Mouse (Mus musculus) heart, embryonic 12.5 days (tissue): Measurements from ENCODE around the gene Mnt. TPM values are rescaled to one million over a fixed set of nuclear protein-coding genes. Genes with fewer than 3 reads are reported as not detected.

Experiments
- ATAC-seq: fragments of 200-750 bp; cut with Nextera tagmentation; 2 replicates; pipeline ENCODE4 v1.8.0; 2017; ENCODE audit warnings: moderate TSS enrichment, moderate library complexity; ENCODE audit not compliant: insufficient number of reproducible peaks, low FRiP score
- H3K27ac ChIP-seq: fragments of 300-500 bp; sonication (generic); 2 replicates; pipeline ENCODE4 v1.5.1; 2016; ENCODE audit warnings: mild to moderate bottlenecking, moderate library complexity; ENCODE audit not compliant: poor library complexity, severe bottlenecking
- H3K27me3 ChIP-seq: fragments of 300-500 bp; sonication (generic); replicated peaks from 2 replicates; pipeline ENCODE4 v1.6.1; 2016; ENCODE audit warnings: mild to moderate bottlenecking, moderate library complexity
- H3K36me3 ChIP-seq: fragments of 300-500 bp; sonication (generic); 2 replicates; pipeline ENCODE4 v1.6.1; 2016; ENCODE audit warnings: mild to moderate bottlenecking, moderate library complexity
- H3K4me1 ChIP-seq: fragments of 300-500 bp; sonication (generic); replicated peaks from 2 replicates; pipeline ENCODE4 v1.6.1; 2016; ENCODE audit warnings: mild to moderate bottlenecking
- H3K4me2 ChIP-seq: fragments of 300-500 bp; sonication (generic); 2 replicates; pipeline ENCODE4 v1.6.1; 2016; ENCODE audit warnings: mild to moderate bottlenecking, moderate library complexity
- H3K4me3 ChIP-seq: fragments of 300-500 bp; sonication (generic); 2 replicates; pipeline ENCODE4 v1.5.1; 2016; ENCODE audit warnings: mild to moderate bottlenecking
- H3K9ac ChIP-seq: fragments of 300-500 bp; sonication (generic); 2 replicates; pipeline ENCODE4 v1.6.1; 2016; ENCODE audit warnings: mild to moderate bottlenecking, moderate library complexity
- H3K9me3 ChIP-seq: fragments of 300-500 bp; sonication (generic); replicated peaks from 2 replicates; pipeline ENCODE4 v1.6.1; 2016; ENCODE audit warnings: mild to moderate bottlenecking, moderate library complexity
- WGBS: fragments of 180-500 bp; shearing (Covaris S2); methylation state at CpG from one replicate; pipeline ENCODE4 v1.1.7; 2016; 5-methylcytosine and 5-hydroxymethylcytosine counted together
- microRNA-seq: library from miRNA; unstranded; fragments of <30 nt; microRNA quantifications from one replicate; pipeline ENCODE4, GENCODE M21; 2017
- polyA plus RNA-seq: library from polyadenylated mRNA; unstranded; fragments of >200 nt; fragmentation: Nextera tagmentation; extraction: Ambion mirVana; gene quantifications from 2 replicates; pipeline ENCODE4 v1.2.1, GENCODE M21; 2016

The Mnt gene
- polyA plus RNA-seq, 1 experiment from 2014 or later: 4.8 TPM

DNA sequence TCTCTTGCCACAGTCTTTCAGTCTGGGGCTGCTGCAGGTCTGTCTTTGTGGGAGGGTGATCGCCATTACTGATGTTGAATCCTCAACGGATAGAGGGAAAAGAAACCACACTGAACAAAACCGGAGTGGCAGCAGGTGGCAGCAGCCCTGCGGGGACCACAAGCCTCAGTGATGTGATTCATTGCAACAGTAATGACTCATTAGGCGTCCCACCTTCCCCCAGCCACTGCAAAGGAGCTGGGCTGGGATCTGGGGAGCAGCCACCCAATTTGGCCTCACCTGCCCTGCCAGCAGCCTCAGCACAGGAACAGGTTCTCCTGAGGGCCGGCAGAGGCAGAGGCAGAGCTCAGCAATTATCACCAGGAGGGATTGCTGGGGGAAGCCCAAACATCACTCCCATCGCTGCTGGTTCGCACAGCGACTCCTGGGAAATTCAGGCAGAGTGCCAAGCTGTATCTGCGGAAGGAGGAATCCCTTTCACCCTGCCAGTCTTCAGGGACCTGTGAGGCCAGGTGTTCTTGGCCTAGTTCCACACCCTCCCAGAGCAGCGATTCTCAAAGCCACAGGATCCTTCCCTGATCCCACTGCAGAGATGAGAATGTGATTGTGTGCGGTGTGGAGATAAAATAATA lies 40.4 kb downstream of the Mnt start:
- no peak overlapping the region; the same call in 1 of the 2 replicates for H3K4me2 ChIP-seq
- no peak overlapping the region for H3K4me3 ChIP-seq
- peaks cover 33% of the 10 kb centered on the region for H3K4me1 ChIP-seq
- no peaks in the 10 kb centered on the region for H3K27me3 ChIP-seq
- WGBS: 31% methylated on average over 12 of the region's 12 CpGs
- no peak for ATAC-seq
- H3K36me3 ChIP-seq: peaks cover 11% of the 10 kb centered on the region; the same call in 1 of the 2 replicates
- peak overlapping the region; percentile 31; the same call in 1 of the 2 replicates for H3K27ac ChIP-seq
- H3K9ac ChIP-seq: peak overlapping the region; percentile 32; the same call in 1 of the 2 replicates
- H3K9me3 ChIP-seq: no peaks in the 10 kb centered on the region

DNA sequence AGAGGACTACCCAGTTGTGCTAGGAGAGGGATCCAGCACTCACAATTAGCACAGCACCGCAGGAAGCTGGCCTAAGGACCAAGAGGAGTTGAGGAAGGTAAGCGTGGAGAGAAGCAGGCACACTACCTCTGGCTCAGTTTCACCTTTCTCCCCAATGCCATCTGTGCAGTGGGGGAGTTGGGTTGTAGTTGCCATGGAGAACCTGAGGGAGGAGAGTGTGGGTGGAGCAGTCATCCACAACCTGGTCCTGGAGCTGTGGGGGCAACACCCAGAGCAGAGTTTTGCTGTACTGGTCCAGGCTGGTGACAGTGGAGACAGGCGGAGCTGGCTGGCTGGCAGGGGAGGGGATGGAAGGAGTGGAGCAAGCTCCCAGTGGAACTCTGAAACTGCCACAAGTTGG lies 43.9 kb downstream of the Mnt start:
- WGBS: 65% methylated on average over 3 of the region's 3 CpGs
- no peak overlapping the region for H3K4me3 ChIP-seq
- no peak overlapping the region for H3K9ac ChIP-seq
- H3K27me3 ChIP-seq: no peaks in the 10 kb centered on the region
- H3K4me1 ChIP-seq: peaks cover 42% of the 10 kb centered on the region
- no peak for ATAC-seq
- H3K4me2 ChIP-seq: no peak overlapping the region
- no peaks in the 10 kb centered on the region for H3K9me3 ChIP-seq
- H3K36me3 ChIP-seq: no peaks in the 10 kb centered on the region
- no peak overlapping the region for H3K27ac ChIP-seq

DNA sequence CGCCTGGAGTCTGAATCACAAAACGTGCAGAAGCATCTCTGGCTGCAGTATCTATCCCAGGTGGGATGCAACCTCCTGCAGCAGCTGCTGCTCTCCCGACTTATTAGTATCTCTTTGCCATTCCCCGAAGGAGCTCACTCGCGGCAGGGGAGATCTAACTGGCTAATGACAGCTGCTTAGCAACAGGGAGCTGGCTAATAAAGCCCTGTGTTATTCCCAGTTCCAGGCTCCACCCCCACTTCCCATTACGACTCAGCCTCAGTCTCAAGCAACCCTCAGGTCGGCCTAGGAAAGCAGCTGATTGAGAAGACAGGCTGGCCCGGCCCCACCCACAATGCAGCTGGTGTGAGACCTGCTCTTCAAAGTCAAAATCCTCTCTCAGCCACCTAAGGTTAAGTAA lies 46.1 kb downstream of the Mnt start:
- WGBS: 5% methylated on average over 9 of the region's 9 CpGs
- H3K4me1 ChIP-seq: peaks cover 41% of the 10 kb centered on the region
- H3K4me2 ChIP-seq: peak overlapping the region; percentile 50
- H3K4me3 ChIP-seq: peak overlapping the region; percentile 19; the same call in 1 of the 2 replicates
- no peak overlapping the region for H3K27ac ChIP-seq
- no peaks in the 10 kb centered on the region for H3K9me3 ChIP-seq
- H3K27me3 ChIP-seq: no peaks in the 10 kb centered on the region
- no peaks in the 10 kb centered on the region for H3K36me3 ChIP-seq
- no peak overlapping the region for H3K9ac ChIP-seq
- 0 out of 2 replicates have a peak, but pooled peaks have one; percentile 15 for ATAC-seq

DNA sequence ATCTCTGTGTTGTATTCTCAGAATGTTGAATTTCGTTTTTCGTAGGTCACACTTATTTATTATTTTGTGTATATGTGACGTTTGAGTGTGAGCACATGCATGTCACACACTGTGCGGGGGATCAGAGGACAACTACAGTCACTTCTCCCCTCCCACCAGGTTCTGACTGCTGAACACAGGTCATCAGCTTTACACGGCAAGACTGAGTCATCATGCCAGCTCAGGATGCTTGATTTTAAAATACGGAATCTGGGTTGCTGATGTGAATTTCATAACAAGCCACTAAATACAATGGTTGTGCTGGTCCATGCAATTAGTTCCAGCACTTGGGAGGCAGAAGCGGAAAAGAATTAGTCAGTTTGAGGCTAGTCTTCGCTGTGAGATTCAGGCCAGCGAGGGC lies 50.3 kb downstream of the Mnt start:
- H3K9ac ChIP-seq: no peak overlapping the region
- H3K27me3 ChIP-seq: no peaks in the 10 kb centered on the region
- 71% methylated on average over 9 of the region's 9 CpGs for WGBS
- peaks cover 21% of the 10 kb centered on the region for H3K4me1 ChIP-seq
- H3K27ac ChIP-seq: no peak overlapping the region
- no peak overlapping the region for H3K4me3 ChIP-seq
- no peak for ATAC-seq
- H3K4me2 ChIP-seq: no peak overlapping the region
- peaks cover 3% of the 10 kb centered on the region; the same call in 1 of the 2 replicates for H3K36me3 ChIP-seq
- no peaks in the 10 kb centered on the region for H3K9me3 ChIP-seq

- peak overlapping the region; percentile 39 for H3K4me2 ChIP-seq
- H3K4me1 ChIP-seq: peaks cover 14% of the 10 kb centered on the region
- peaks cover 3% of the 10 kb centered on the region; the same call in 1 of the 2 replicates for H3K36me3 ChIP-seq
- no peaks in the 10 kb centered on the region for H3K9me3 ChIP-seq
- no peak overlapping the region for H3K4me3 ChIP-seq
- H3K9ac ChIP-seq: no peak overlapping the region; the same call in 1 of the 2 replicates
- H3K27ac ChIP-seq: no peak overlapping the region
- 42% methylated on average over 14 of the region's 14 CpGs for WGBS
- no peaks in the 10 kb centered on the region for H3K27me3 ChIP-seq
- ATAC-seq: no peak
Observed at GRCm38 (mm10) chr11:74881979-74882378, 51.3 kb downstream of the Mnt start.

DNA sequence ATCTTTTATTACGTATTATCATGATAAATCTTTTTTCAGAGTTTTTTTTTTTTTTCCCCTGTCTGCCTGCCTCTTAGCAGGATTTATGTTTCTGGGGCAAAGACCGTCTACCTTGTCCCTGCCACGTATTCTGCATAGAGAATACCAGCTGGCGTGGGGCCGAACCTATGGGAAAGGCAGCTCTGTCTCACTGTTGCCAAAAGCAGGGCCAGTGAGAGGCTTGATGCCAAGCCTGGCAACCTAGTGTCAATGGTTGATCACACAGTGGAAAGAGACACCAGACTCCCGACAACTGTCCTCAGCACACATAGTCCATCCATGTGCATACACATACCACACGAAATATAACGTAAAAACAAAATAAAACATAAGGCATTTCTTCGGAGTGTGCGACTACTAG lies 52.4 kb downstream of the Mnt start:
- H3K4me2 ChIP-seq: no peak overlapping the region
- WGBS: 90% methylated on average over 10 of the region's 10 CpGs
- no peaks in the 10 kb centered on the region for H3K27me3 ChIP-seq
- ATAC-seq: no peak
- H3K9ac ChIP-seq: no peak overlapping the region
- peaks cover 13% of the 10 kb centered on the region for H3K4me1 ChIP-seq
- peaks cover 3% of the 10 kb centered on the region; the same call in 1 of the 2 replicates for H3K36me3 ChIP-seq
- no peak overlapping the region for H3K27ac ChIP-seq
- no peaks in the 10 kb centered on the region for H3K9me3 ChIP-seq
- H3K4me3 ChIP-seq: no peak overlapping the region

DNA sequence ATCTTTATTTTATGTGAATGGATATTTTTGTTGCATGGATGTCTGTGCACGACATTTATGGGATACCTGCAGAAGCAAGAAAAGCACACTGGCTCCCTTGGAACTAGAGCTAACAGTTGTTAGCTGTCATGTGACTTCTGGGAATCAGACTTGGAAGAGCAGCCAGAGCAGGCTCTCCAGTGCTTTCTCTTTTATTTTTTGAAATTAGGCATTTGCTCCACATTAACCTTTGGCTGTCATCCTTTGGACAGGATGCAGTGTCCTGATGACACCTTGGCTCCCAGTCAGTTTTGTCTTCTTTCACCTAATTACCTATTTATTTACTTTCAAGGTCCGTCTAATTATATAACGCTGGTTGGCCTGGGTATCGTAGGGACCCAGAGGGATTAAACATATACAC lies 63.9 kb downstream of the Mnt start:
- no peak overlapping the region; the same call in 1 of the 2 replicates for H3K9ac ChIP-seq
- no peak for ATAC-seq
- no peak overlapping the region for H3K27ac ChIP-seq
- H3K4me3 ChIP-seq: no peak overlapping the region
- H3K4me1 ChIP-seq: peaks cover 8% of the 10 kb centered on the region
- H3K27me3 ChIP-seq: no peaks in the 10 kb centered on the region
- no peak overlapping the region for H3K4me2 ChIP-seq
- no peaks in the 10 kb centered on the region for H3K9me3 ChIP-seq
- WGBS: 85% methylated on average over 4 of the region's 4 CpGs
- peaks cover 6% of the 10 kb centered on the region; the same call in 1 of the 2 replicates for H3K36me3 ChIP-seq

Small RNA genes within 50 kb of the gene (microRNA-seq; reads per million reads assigned to microRNA genes)
- not detected for gene Mir6926

Other genes with a start within 250 kb of the Mnt start
- 9.1 and 9.3 TPM in 2 replicates for gene Rap1gap2, start 220.0 kb upstream of the Mnt start, polyA plus RNA-seq
- 3.5 and 4.0 TPM in 2 replicates for gene Ccdc92b, start 211.3 kb upstream of the Mnt start, polyA plus RNA-seq
- 70.0 and 71.3 TPM in 2 replicates for gene Cluh, start 181.4 kb upstream of the Mnt start, polyA plus RNA-seq
- gene Pafah1b1, start 106.2 kb upstream of the Mnt start, polyA plus RNA-seq: 57.7 and 63.4 TPM in 2 replicates
- gene Mettl16, start 60.1 kb upstream of the Mnt start, polyA plus RNA-seq: 34.6 and 37.0 TPM in 2 replicates
- gene Sgsm2, start 66.1 kb downstream of the Mnt start, polyA plus RNA-seq: 6.5 and 6.6 TPM in 2 replicates
- 31.6 and 33.5 TPM in 2 replicates for gene Tsr1, start 67.2 kb downstream of the Mnt start, polyA plus RNA-seq
- gene Smg6, start 94.9 kb downstream of the Mnt start, polyA plus RNA-seq: 13.4 and 14.7 TPM in 2 replicates
- 21.1 and 21.5 TPM in 2 replicates for gene Srr, start 95.0 kb downstream of the Mnt start, polyA plus RNA-seq